Mouse (Mus musculus) heart, embryonic 15.5 days (tissue): ENCODE measurements around the gene Tspan12. TPM values are rescaled to one million over a fixed set of nuclear protein-coding genes. Genes with fewer than 3 reads are reported as not detected.

ENCODE experiments used
- ATAC-seq: fragments of 200-750 bp; cut with Nextera tagmentation; replicated peaks from 2 replicates; pipeline ENCODE4 v1.8.0; 2017; ENCODE audit warnings: low read depth, moderate TSS enrichment; ENCODE audit not compliant: insufficient number of reproducible peaks, insufficient read depth, low FRiP score
- H3K27ac ChIP-seq: fragments of 300-500 bp; sonication (generic); 2 replicates; pipeline ENCODE4 v1.5.1; 2015; ENCODE audit warnings: mild to moderate bottlenecking, inconsistent platforms
- H3K27me3 ChIP-seq: fragments of 300-500 bp; sonication (generic); 2 replicates; pipeline ENCODE4 v1.6.1; 2015; ENCODE audit warnings: inconsistent platforms
- H3K36me3 ChIP-seq: fragments of 300-500 bp; sonication (generic); 2 replicates; pipeline ENCODE4 v1.6.1; 2015; ENCODE audit warnings: mild to moderate bottlenecking, inconsistent platforms
- H3K4me1 ChIP-seq: fragments of 300-500 bp; sonication (generic); replicated peaks from 2 replicates; pipeline ENCODE4 v1.6.1; 2015; ENCODE audit warnings: inconsistent platforms
- H3K4me2 ChIP-seq: fragments of 300-500 bp; sonication (generic); 2 replicates; pipeline ENCODE4 v1.6.1; 2015; ENCODE audit warnings: inconsistent platforms, mild to moderate bottlenecking, moderate library complexity
- H3K4me3 ChIP-seq: fragments of 300-500 bp; sonication (generic); 2 replicates; pipeline ENCODE4 v1.5.1; 2015; ENCODE audit warnings: mild to moderate bottlenecking, inconsistent platforms
- H3K9ac ChIP-seq: fragments of 300-500 bp; sonication (generic); 2 replicates; pipeline ENCODE4 v1.6.1; 2015; ENCODE audit warnings: mild to moderate bottlenecking, inconsistent platforms
- H3K9me3 ChIP-seq: fragments of 300-500 bp; sonication (generic); replicated peaks from 2 replicates; pipeline ENCODE4 v1.6.1; 2016; ENCODE audit warnings: inconsistent platforms
- WGBS: fragments of 180-500 bp; shearing (Covaris S2); methylation state at CpG from one replicate; pipeline ENCODE4 v1.1.7; 2015; ENCODE audit warnings: mixed read lengths; 5-methylcytosine and 5-hydroxymethylcytosine counted together
- polyA plus RNA-seq: library from polyadenylated mRNA; unstranded; fragments of >200 nt; fragmentation: Nextera tagmentation; extraction: Ambion mirVana; gene quantifications from 2 replicates; pipeline ENCODE4 v1.2.1, GENCODE M21; 2015

Gene Tspan12
- polyA plus RNA-seq, 1 experiment from 2014 or later: 79.5 TPM

- Histone ChIP-seq H3K9me3 (no peaks in the 10 kb centered on the region), H3K27me3 (no peaks in the 10 kb centered on the region), H3K36me3 (peaks cover 4% of the 10 kb centered on the region; the same call in 1 of the 2 replicates), H3K4me3 (no peak overlapping the region), H3K4me2 (no peak overlapping the region), H3K9ac (no peak overlapping the region), H3K27ac (no peak overlapping the region), H3K4me1 (no peaks in the 10 kb centered on the region)
- WGBS: 70% methylated on average over 9 of the region's 9 CpGs
- ATAC-seq: no peak
Measured at GRCm38 (mm10) chr6:21768745-21769446, 83.4 kb downstream of the Tspan12 start.

GRCm38 (mm10) chr6:21767787-21768221 is 84.5 kb downstream of the Tspan12 start:
- peaks cover 4% of the 10 kb centered on the region; the same call in 1 of the 2 replicates for H3K36me3 ChIP-seq
- H3K4me3 ChIP-seq: no peak overlapping the region
- no peaks in the 10 kb centered on the region for H3K27me3 ChIP-seq
- WGBS: 75% methylated on average over 12 of the region's 12 CpGs
- H3K9ac ChIP-seq: no peak overlapping the region
- no peak for ATAC-seq
- H3K4me2 ChIP-seq: no peak overlapping the region
- H3K4me1 ChIP-seq: no peaks in the 10 kb centered on the region
- no peaks in the 10 kb centered on the region for H3K9me3 ChIP-seq
- no peak overlapping the region for H3K27ac ChIP-seq

DNA sequence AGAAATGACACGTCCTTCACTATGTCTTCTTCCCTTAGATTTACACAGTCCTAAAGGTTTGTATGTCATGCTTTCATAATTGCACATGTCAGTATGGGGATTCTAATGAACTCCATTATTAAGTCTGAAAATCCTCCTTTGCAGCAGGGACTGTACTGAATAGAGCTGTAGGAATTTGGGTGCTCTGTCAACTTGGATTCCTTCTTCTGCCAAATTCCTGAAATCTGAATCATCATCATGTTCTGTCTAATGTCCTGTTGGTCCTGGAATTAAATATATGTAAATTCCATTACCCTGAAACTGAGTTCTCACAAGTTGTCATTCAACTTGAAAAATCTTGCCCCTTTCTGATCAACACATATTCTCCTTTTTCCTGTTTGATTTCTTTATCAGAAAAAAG is 104.8 kb downstream of the Tspan12 start:
- 80% methylated on average over 1 of the region's 1 CpGs for WGBS
- Histone ChIP-seq H3K27ac (no peak overlapping the region), H3K36me3 (no peaks in the 10 kb centered on the region), H3K27me3 (no peaks in the 10 kb centered on the region), H3K4me2 (no peak overlapping the region), H3K4me1 (no peaks in the 10 kb centered on the region), H3K9ac (no peak overlapping the region), H3K4me3 (no peak overlapping the region), H3K9me3 (no peaks in the 10 kb centered on the region)
- ATAC-seq: no peak

- Histone ChIP-seq H3K36me3 (no peaks in the 10 kb centered on the region), H3K9ac (no peak overlapping the region), H3K9me3 (no peaks in the 10 kb centered on the region), H3K4me2 (no peak overlapping the region), H3K27ac (no peak overlapping the region), H3K4me3 (no peak overlapping the region), H3K27me3 (no peaks in the 10 kb centered on the region), H3K4me1 (no peaks in the 10 kb centered on the region)
- 60% methylated on average over 3 of the region's 3 CpGs for WGBS
- ATAC-seq: no peak
Measured at GRCm38 (mm10) chr6:21744615-21745266, 107.6 kb downstream of the Tspan12 start.

DNA sequence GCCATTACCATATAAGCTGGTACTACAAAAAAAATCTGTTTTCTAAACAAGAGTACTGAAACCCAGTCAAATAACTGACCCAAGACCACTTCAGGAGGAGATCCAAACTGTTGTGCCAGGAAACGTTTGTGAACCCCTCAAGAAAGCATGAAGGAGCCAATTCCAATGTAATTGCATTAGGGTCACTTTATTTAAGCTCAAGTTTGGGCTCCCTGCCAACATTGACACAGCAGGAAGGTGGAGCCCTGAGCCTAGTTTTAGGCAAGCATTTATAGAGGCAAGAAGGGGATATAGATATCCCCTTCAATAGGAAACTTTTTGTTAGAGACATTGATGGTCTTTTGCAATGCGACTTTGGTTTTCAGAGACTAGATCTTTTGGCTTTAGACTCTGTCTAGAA is 111.7 kb downstream of the Tspan12 start:
- ATAC-seq: no peak
- H3K27ac ChIP-seq: no peak overlapping the region
- H3K27me3 ChIP-seq: no peaks in the 10 kb centered on the region
- no peaks in the 10 kb centered on the region for H3K9me3 ChIP-seq
- no peaks in the 10 kb centered on the region for H3K4me1 ChIP-seq
- 51% methylated on average over 2 of the region's 2 CpGs for WGBS
- no peaks in the 10 kb centered on the region for H3K36me3 ChIP-seq
- no peak overlapping the region for H3K4me3 ChIP-seq
- H3K9ac ChIP-seq: no peak overlapping the region
- H3K4me2 ChIP-seq: no peak overlapping the region

GRCm38 (mm10) chr6:21722238-21722637 is 130.1 kb downstream of the Tspan12 start:
- H3K4me3 ChIP-seq: no peak overlapping the region
- H3K27ac ChIP-seq: no peak overlapping the region
- no peaks in the 10 kb centered on the region for H3K9me3 ChIP-seq
- no peak for ATAC-seq
- 74% methylated on average over 10 of the region's 10 CpGs for WGBS
- no peak overlapping the region for H3K9ac ChIP-seq
- no peaks in the 10 kb centered on the region for H3K36me3 ChIP-seq
- H3K27me3 ChIP-seq: no peaks in the 10 kb centered on the region
- no peak overlapping the region for H3K4me2 ChIP-seq
- no peaks in the 10 kb centered on the region for H3K4me1 ChIP-seq

Other genes with a start within 250 kb of the Tspan12 start
- gene Ing3, start 97.1 kb upstream of the Tspan12 start, polyA plus RNA-seq: 28.8 and 36.6 TPM in 2 replicates
- 4.7 and 5.7 TPM in 2 replicates for gene Cped1, start 133.4 kb upstream of the Tspan12 start, polyA plus RNA-seq